Mouse (Mus musculus) lung, embryonic 14.5 days (tissue): ENCODE measurements around the gene Tgfb2. TPM values are rescaled to one million over a fixed set of nuclear protein-coding genes. Genes with fewer than 3 reads are reported as not detected.

ENCODE experiments used
- ATAC-seq: fragments of 200-750 bp; cut with Nextera tagmentation; 2 replicates; pipeline ENCODE4 v1.8.0; 2017; ENCODE audit warnings: mild to moderate bottlenecking, moderate TSS enrichment, moderate library complexity; ENCODE audit not compliant: insufficient read depth
- DNase-seq: peaks from one replicate; pipeline ENCODE4 v3.0.0-alpha.2; 2015
- H3K27ac ChIP-seq: fragments of 300-500 bp; sonication (generic); 2 replicates; pipeline ENCODE4 v1.5.1; 2014; ENCODE audit warnings: low read depth, mild to moderate bottlenecking, moderate library complexity
- H3K27me3 ChIP-seq: fragments of 300-500 bp; sonication (generic); 2 replicates; pipeline ENCODE4 v1.6.1; 2014; ENCODE audit warnings: low read length, control low read depth; ENCODE audit not compliant: insufficient read depth
- H3K36me3 ChIP-seq: fragments of 300-500 bp; sonication (generic); 2 replicates; pipeline ENCODE4 v1.6.1; 2014; ENCODE audit warnings: control low read depth; ENCODE audit not compliant: insufficient read depth
- H3K4me1 ChIP-seq: fragments of 300-500 bp; sonication (generic); 2 replicates; pipeline ENCODE4 v1.6.1; 2014; ENCODE audit warnings: antibody characterized with exemption, control low read depth; ENCODE audit not compliant: insufficient read depth
- H3K4me2 ChIP-seq: fragments of 300-500 bp; sonication (generic); 2 replicates; pipeline ENCODE4 v1.6.1; 2014; ENCODE audit warnings: mild to moderate bottlenecking
- H3K4me3 ChIP-seq: fragments of 300-500 bp; sonication (generic); 2 replicates; pipeline ENCODE4 v1.5.1; 2014; ENCODE audit warnings: low read depth, low read length
- H3K9ac ChIP-seq: fragments of 300-500 bp; sonication (generic); 2 replicates; pipeline ENCODE4 v1.6.1; 2014
- H3K9me3 ChIP-seq: fragments of 300-500 bp; sonication (generic); 2 replicates; pipeline ENCODE4 v1.6.1; 2016; ENCODE audit warnings: low read depth, low read length, control low read depth
- CTCF ChIP-seq: IDR thresholded peaks from 2 replicates; pipeline ENCODE4 v1.5.1; 2016; ENCODE audit warnings: antibody characterized with exemption, low read depth
- WGBS: fragments of 180-500 bp; shearing (Covaris S2); extraction: QIAGEN DNeasy Blood & Tissue Kit; methylation state at CpG from one replicate; pipeline ENCODE4 v1.1.7; 2014; 5-methylcytosine and 5-hydroxymethylcytosine counted together
- polyA plus RNA-seq: library from polyadenylated mRNA; unstranded; fragments of >200 nt; fragmentation: Nextera tagmentation; extraction: Ambion mirVana; gene quantifications from 2 replicates; pipeline ENCODE4 v1.2.1, GENCODE M21; 2014

The Tgfb2 gene
- polyA plus RNA-seq: 83.9 and 86.5 TPM in 2 replicates

DNA sequence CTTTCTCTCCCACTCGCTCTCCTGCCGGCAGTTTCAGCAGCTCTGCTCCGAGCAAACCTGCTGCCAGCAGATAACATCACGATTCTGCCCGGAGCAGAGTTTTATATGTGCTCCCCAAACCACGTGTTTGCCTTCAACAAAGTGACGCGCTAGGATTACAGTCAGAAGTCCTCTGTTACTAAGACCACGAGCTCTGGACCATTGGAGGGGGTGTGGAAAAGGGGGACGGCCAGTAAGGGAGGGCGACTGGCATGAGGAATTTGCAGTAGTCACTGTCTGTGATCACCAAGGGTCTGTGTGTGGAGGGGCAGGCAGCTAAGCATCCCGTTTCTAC, at the start of gene Tgfb2:
Tgfb2 (minus strand) TSS at position 75 of the 334 bp plus-strand sequence.
- H3K4me2 ChIP-seq: peak within 1 kb of the TSS; percentile 62
- H3K27ac ChIP-seq: peak within 1 kb of the TSS; percentile 91
- 0 out of 2 replicates have a peak, but pooled peaks cover 6% of the 10 kb centered on the region for H3K36me3 ChIP-seq
- DNase-seq (peak; percentile 78), ATAC-seq (peak; percentile 33)
- WGBS: 2% methylated on average over 12 of the region's 12 CpGs
- no peaks in the 10 kb centered on the region for H3K27me3 ChIP-seq
- no peaks in the 10 kb centered on the region for H3K9me3 ChIP-seq
- no peaks in the 10 kb centered on the region for H3K4me1 ChIP-seq
- peak within 1 kb of the TSS; percentile 92 for H3K9ac ChIP-seq
- peak within 1 kb of the TSS; percentile 68 for H3K4me3 ChIP-seq
- no peak for TF ChIP-seq CTCF

DNA sequence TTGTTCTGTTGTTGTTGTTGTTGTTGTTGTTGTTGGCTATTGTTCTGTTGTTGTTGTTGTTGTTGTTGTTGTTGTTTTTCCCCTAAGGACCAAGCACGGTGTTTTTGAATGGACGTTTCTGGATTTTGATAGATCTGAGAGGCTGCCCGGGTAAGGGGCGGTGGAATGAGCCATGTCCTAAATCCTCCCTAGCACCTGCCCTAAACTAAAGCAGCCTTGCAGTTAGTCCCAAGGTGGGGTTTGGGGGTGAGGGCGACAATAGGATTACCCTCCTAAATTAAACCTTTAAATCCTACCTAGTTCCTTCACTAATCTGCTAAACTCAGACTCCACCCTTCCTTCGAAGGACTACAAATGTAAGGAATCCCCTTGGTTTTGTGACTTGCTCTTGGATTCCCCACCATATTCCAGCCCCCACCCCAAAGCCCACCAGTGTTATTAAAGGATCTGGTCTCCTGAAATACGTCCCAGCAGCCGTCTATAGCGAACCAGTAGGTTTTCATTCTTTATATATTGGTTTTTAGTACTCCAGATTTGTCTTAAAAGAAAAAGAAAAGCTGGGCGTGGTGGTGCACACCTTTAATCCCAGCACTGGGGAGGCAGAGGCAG, 44.0 kb upstream of the Tgfb2 start:
- ATAC-seq (peak; percentile 73), DNase-seq (no peak)
- peak overlapping the region; percentile 71 for H3K4me2 ChIP-seq
- peak overlapping the region; percentile 71 for H3K4me3 ChIP-seq
- TF ChIP-seq CTCF: no peak
- 32% methylated on average over 10 of the region's 10 CpGs for WGBS
- H3K27ac ChIP-seq: peak overlapping the region; percentile 61; the same call in 1 of the 2 replicates
- no peaks in the 10 kb centered on the region for H3K9me3 ChIP-seq
- no peaks in the 10 kb centered on the region for H3K4me1 ChIP-seq
- peak overlapping the region; percentile 83 for H3K9ac ChIP-seq
- H3K27me3 ChIP-seq: no peaks in the 10 kb centered on the region
- no peaks in the 10 kb centered on the region for H3K36me3 ChIP-seq

DNA sequence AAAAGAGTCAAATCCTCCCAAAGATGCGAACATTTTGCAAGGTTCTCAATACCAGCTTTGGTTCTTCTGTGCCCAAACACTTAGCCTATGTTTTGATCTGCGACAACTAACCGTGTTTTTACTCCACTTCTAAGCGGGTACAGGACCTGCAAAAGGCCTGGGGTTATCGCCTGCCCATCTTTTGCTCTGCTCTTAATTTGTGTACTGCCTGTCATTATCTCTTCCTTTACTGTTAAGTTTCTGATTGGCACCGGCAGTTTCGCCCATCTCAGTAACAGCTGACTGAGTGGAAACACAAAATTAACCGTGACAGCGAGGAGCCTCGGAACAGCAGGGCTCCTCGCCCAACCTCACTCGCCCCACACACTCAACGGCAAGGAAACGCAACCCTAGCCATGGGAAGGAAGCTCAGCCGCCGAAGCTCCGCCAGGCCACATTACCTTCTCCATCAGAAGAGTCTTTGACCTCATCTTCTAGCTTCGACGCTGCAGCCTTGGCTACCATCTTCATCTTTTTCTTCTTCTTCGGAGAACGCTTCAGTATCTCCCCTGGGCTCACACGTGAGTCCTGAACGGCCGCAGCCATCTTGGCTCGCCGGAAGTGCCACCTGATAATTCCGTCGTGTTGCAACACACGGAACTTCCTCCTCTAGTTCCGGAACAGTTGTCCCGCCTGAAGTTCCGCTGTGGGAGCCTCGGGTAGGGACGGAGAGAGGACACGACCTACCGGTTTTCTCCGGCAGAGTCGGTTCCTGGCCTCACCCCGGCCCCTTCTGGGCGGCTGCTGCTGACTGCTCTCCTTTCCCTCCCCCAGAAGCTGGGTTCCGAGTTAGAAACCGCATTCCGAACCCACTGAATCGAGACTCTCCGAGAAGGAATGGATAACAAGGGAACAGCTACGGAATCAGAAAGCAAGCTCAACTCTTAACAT, 43.2 kb upstream of the Tgfb2 start, which contains the start of gene Rrp15:
Rrp15 (minus strand) TSS at position 635 of the 930 bp plus-strand sequence.
- ATAC-seq: peak; percentile 96
- TF ChIP-seq CTCF: no peak
- H3K27me3 ChIP-seq: no peaks in the 10 kb centered on the region
- peak; percentile 97 for DNase-seq
- H3K9ac ChIP-seq: peak within 1 kb of the TSS; percentile 83
- H3K9me3 ChIP-seq: no peaks in the 10 kb centered on the region
- H3K27ac ChIP-seq: peak within 1 kb of the TSS; percentile 61; the same call in 1 of the 2 replicates
- WGBS: under 1% methylated on average over 46 of the region's 46 CpGs
- H3K36me3 ChIP-seq: no peaks in the 10 kb centered on the region
- H3K4me1 ChIP-seq: no peaks in the 10 kb centered on the region
- peak within 1 kb of the TSS; percentile 71 for H3K4me2 ChIP-seq
- H3K4me3 ChIP-seq: peak within 1 kb of the TSS; percentile 71

GRCm38 (mm10) chr1:186739828-186740227, 34.0 kb upstream of the Tgfb2 start:
- H3K4me1 ChIP-seq: peaks cover 4% of the 10 kb centered on the region; the same call in 1 of the 2 replicates
- 45% methylated on average over 7 of the region's 7 CpGs for WGBS
- ATAC-seq (no peak), DNase-seq (peak; percentile 32)
- no peak overlapping the region for H3K27ac ChIP-seq
- no peak for TF ChIP-seq CTCF
- H3K4me3 ChIP-seq: no peak overlapping the region
- no peaks in the 10 kb centered on the region for H3K27me3 ChIP-seq
- H3K9me3 ChIP-seq: no peaks in the 10 kb centered on the region
- no peak overlapping the region for H3K4me2 ChIP-seq
- peaks cover 43% of the 10 kb centered on the region for H3K36me3 ChIP-seq
- no peak overlapping the region for H3K9ac ChIP-seq

DNA sequence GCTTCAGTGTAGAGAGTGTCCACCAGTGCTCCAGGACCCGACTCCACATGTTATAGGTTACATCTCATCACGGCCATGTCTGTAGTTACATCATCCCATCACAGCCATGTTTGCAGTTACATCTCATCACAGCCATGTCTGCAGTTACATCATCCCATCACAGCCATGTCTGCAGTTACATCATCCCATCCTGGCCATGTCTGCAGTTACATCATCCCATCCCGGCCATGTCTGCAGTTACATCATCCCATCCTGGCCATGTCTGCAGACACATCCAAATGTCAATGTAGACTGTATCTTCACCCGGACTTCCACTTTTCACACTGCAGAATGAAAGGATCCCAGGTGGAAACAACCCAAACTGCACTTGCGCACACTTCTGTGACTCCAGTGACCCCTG, 29.7 kb upstream of the Tgfb2 start:
- WGBS: 83% methylated on average over 5 of the region's 5 CpGs

GRCm38 (mm10) chr1:186733052-186733451, 27.3 kb upstream of the Tgfb2 start:
- H3K4me2 ChIP-seq: no peak overlapping the region
- no peaks in the 10 kb centered on the region for H3K27me3 ChIP-seq
- ATAC-seq (no peak), DNase-seq (no peak)
- H3K27ac ChIP-seq: no peak overlapping the region
- WGBS: 93% methylated on average over 8 of the region's 8 CpGs
- H3K4me3 ChIP-seq: no peak overlapping the region
- peaks cover 33% of the 10 kb centered on the region for H3K36me3 ChIP-seq
- no peak overlapping the region for H3K9ac ChIP-seq
- no peaks in the 10 kb centered on the region for H3K4me1 ChIP-seq
- TF ChIP-seq CTCF: no peak
- no peaks in the 10 kb centered on the region for H3K9me3 ChIP-seq

More for the DNA sequence above, 29.7 kb upstream of the Tgfb2 start:
- DNase-seq (no peak), ATAC-seq (no peak)
- Histone ChIP-seq H3K4me1 (no peaks in the 10 kb centered on the region), H3K36me3 (peaks cover 48% of the 10 kb centered on the region), H3K27ac (no peak overlapping the region), H3K27me3 (no peaks in the 10 kb centered on the region), H3K9ac (no peak overlapping the region), H3K9me3 (no peaks in the 10 kb centered on the region), H3K4me2 (no peak overlapping the region), H3K4me3 (no peak overlapping the region)
- no peak for TF ChIP-seq CTCF

- no peak for DNase-seq
- no peak for TF ChIP-seq CTCF
- no peak overlapping the region for H3K27ac ChIP-seq
- no peaks in the 10 kb centered on the region for H3K4me1 ChIP-seq
- no peak overlapping the region for H3K4me3 ChIP-seq
- H3K36me3 ChIP-seq: 0 out of 2 replicates have a peak, but pooled peaks cover 9% of the 10 kb centered on the region
- H3K9me3 ChIP-seq: no peaks in the 10 kb centered on the region
- 57% methylated on average over 4 of the region's 4 CpGs for WGBS
- no peak overlapping the region for H3K4me2 ChIP-seq
- H3K9ac ChIP-seq: no peak overlapping the region
- ATAC-seq: no peak
- no peaks in the 10 kb centered on the region for H3K27me3 ChIP-seq
Observed at GRCm38 (mm10) chr1:186728778-186729177, 23.0 kb upstream of the Tgfb2 start.
